Mouse (Mus musculus) macrophage (primary cell): ENCODE results near the gene Mmp19. TPM values are rescaled to one million over a fixed set of nuclear protein-coding genes. Genes with fewer than 3 reads are reported as not detected.
"Not testable (repeated sequence)": the region's sequence is repeated elsewhere in the genome, so short reads cannot be mapped to it uniquely, and the experiment has no call there.

Experiments
- H3K27ac ChIP-seq: fragments of 350-480 bp; formaldehyde crosslinking; 2 replicates; pipeline ENCODE4 v1.9.0; 2021
- H3K36me3 ChIP-seq: fragments of 350-480 bp; formaldehyde crosslinking; 2 replicates; pipeline ENCODE4 v1.9.0; 2021; ENCODE audit errors: inconsistent target
- H3K4me3 ChIP-seq: fragments of 350-480 bp; formaldehyde crosslinking; 2 replicates; pipeline ENCODE4 v1.9.0; 2021; ENCODE audit errors: inconsistent target
- H3K79me2 ChIP-seq: fragments of 350-480 bp; formaldehyde crosslinking; 2 replicates; pipeline ENCODE4 v1.9.0; 2021; ENCODE audit errors: inconsistent target
- WGBS: methylation state at CpG from one replicate; pipeline ENCODE4 v1.1.7; 2026; ENCODE audit warnings: inconsistent platforms; ENCODE audit not compliant: missing documents; 5-methylcytosine and 5-hydroxymethylcytosine counted together
- polyA plus RNA-seq: library from polyadenylated mRNA; stranded (reverse); fragments of 250-400 nt; gene quantifications from 3 replicates; pipeline ENCODE4 v1.2.4, GENCODE M21; 2018; ENCODE audit warnings: inconsistent platforms

The Mmp19 gene
- polyA plus RNA-seq, 1 experiment from 2014 or later = 24.6 TPM

DNA sequence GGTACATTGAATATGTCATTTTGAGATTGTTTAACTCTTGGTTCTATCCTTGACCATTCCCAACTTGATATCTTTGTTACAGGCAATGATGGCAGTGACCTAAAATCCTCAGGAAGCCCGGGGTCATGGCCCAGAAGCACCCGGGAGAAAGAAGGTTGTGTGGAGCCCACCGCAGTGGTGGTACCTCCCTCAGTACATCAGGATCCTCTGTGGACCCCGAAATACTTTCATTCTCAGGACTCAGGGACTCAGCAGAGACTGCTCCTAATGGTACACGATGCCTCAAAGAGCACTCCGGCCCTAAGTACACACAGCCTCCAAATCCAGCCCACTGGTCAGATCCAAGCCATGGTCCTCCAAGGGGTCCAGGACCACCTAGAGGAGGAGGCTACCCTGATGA, 15.4 kb downstream of the Mmp19 start:
- peak overlapping the region; percentile 56 for H3K4me3 ChIP-seq
- no peaks in the 10 kb centered on the region for H3K36me3 ChIP-seq
- H3K27ac ChIP-seq = peak overlapping the region; percentile 71
- peaks cover 52% of the 10 kb centered on the region for H3K79me2 ChIP-seq
- WGBS = 40% methylated on average over 6 of the region's 6 CpGs

DNA sequence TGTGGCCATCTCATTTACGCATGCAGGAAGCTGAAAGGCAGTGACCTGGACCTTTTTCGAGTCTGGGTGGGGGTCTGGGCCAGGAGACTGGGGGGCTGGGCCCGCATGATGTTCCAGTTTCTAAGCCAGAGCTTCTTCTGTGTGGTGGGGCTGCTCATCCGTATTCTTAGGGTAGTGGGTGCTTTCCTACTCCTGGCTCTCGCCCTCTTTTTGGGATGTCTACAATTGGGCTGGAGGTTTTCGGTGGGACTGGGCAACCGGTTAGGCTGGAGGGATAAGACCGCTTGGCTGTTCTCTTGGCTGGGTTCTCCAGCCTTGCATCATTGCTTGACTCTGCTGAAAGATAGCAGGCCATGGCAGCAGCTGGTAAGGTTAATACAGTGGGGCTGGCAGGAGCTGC, 16.3 kb downstream of the Mmp19 start:
- peak overlapping the region; percentile 56; the same call in 1 of the 2 replicates for H3K4me3 ChIP-seq
- H3K27ac ChIP-seq = no peak overlapping the region
- peaks cover 52% of the 10 kb centered on the region for H3K79me2 ChIP-seq
- H3K36me3 ChIP-seq = no peaks in the 10 kb centered on the region
- WGBS = 86% methylated on average over 8 of the region's 8 CpGs

DNA sequence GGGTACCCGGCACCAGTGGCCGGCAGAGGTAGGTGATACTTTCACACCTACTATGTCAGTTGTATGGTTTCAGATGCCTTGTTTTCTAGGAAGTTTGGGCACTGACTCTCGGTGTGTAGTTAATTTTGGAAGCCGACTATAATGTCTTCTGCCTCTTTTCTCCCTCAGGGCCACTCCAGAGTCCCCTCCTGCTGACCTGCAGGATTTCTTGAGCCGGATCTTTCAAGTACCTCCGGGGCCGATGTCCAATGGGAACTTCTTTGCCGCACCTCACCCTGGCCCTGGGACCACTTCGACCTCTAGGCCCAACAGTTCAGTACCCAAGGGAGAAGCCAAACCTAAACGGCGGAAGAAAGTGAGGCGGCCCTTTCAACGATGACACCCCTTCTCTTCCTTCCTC, 26.3 kb downstream of the Mmp19 start, which contains the start of gene Sarnp:
Sarnp (plus strand) TSS at position 301 of the 400 bp plus-strand sequence.
- Histone ChIP-seq H3K27ac (no peak within 1 kb of the TSS), H3K4me3 (no peak within 1 kb of the TSS), H3K36me3 (peaks cover 59% of the 10 kb centered on the region), H3K79me2 (peaks cover 31% of the 10 kb centered on the region)
- 89% methylated on average over 13 of the region's 13 CpGs for WGBS

DNA sequence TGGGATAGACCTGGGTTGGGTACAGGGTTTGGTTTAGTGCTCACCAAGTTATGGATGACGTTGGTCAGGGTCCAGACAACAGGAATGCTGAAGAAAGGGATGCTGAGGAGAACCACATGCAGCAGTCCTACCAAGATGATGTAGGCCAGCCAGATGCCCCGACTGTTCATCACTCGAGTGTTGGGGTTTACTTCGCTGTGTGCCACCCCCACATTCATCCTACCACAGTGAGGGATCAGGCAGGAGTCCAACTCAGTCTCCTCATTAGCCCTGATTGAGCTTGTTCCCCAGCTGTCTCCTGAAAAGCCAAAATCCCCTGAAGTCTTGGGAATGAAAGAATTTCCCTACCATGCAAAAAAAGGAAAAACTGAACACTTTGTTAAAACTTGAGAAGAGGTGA, 29.5 kb downstream of the Mmp19 start:
- no peak overlapping the region for H3K4me3 ChIP-seq
- no peak overlapping the region for H3K27ac ChIP-seq
- peaks cover 45% of the 10 kb centered on the region for H3K36me3 ChIP-seq
- WGBS = 86% methylated on average over 4 of the region's 4 CpGs
- H3K79me2 ChIP-seq = peaks cover 52% of the 10 kb centered on the region

DNA sequence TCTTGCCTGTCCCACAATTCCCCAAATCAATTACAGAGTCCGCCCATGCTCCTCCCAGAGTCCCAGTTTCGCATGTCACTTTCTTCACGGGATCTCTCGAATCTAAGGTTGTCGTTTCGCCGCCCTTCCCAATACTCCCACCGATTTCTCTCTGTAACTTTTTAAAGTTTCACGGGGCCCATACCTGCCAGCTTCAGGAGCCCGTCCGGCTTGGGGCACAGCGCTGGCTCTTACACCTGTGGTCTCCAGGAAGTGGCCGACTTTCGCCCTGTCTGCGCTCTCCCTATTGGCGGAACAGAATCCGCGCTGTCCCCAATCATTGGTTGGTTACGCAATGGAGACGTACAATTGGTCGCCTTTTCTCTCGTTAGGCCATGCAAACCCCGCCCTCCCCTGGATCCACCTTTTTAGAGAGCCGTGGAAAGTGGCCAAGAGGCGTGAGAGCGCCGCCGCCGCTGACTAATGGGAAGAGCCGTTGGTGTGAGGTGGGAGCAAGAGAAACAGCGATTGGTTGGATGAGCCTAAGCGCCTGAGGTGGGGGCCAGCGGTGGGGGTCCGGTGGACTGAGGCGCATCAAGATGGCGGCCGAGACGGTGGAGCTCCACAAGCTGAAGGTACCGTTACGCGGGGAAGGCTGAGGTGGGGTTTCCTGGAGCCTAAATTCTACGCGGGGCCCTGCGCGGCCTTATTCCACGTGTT, 30.8 kb downstream of the Mmp19 start, which contains the start of gene Ormdl2:
Ormdl2 (minus strand) TSS at position 288 of the 699 bp plus-strand sequence.
- Histone ChIP-seq H3K4me3 (peak within 1 kb of the TSS; percentile 83), H3K36me3 (peaks cover 33% of the 10 kb centered on the region), H3K27ac (peak within 1 kb of the TSS; percentile 70), H3K79me2 (peaks cover 65% of the 10 kb centered on the region)
- WGBS = 1% methylated on average over 46 of the region's 46 CpGs

DNA sequence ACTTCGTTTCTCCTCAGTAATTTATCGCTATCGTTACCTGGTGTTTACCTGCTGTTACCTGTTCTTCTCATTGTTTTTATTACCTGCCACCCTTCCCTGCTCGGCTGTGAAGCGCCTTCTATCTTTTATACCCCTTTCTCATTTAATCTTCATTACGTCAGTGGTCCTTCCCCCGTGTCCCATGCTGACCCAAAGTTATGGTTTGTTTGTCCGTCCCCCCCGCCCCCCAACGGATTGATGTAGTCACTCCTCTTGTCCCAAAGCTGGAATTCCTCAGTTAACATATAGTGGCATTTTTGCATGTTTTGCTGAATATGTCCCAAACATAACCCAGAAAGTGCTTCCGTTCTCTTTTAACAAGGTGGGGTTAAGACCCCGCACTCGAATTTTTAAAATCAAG, 31.4 kb downstream of the Mmp19 start:
- Histone ChIP-seq H3K36me3 (peaks cover 26% of the 10 kb centered on the region), H3K27ac (peak overlapping the region; percentile 70), H3K4me3 (peak overlapping the region; percentile 83), H3K79me2 (peaks cover 71% of the 10 kb centered on the region)
- 4% methylated on average over 13 of the region's 13 CpGs for WGBS

DNA sequence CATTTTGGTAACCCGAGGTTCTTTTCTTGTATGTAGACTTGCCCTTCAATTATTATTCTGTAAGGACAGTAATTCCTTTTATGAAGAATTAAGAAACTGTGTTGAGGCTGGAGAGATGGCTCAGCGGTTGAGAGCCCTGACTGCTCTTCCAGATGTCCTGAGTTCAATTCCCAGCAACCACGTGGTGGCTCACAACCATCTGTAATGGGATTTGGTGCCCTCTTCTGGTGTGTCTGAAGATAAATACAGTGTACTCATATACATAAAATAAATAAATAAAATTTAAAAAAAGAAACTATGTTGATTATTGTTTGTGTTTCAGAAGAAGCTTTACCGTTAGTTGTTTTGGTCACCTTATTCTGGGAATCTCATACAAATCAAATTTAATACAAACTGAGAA, 32.4 kb downstream of the Mmp19 start:
- peaks cover 17% of the 10 kb centered on the region for H3K36me3 ChIP-seq
- 93% methylated on average over 2 of the region's 4 CpGs for WGBS
- H3K4me3 ChIP-seq = peak overlapping the region; percentile 83; the same call in 1 of the 2 replicates
- peaks cover 81% of the 10 kb centered on the region for H3K79me2 ChIP-seq
- H3K27ac ChIP-seq = not testable (repeated sequence)

DNA sequence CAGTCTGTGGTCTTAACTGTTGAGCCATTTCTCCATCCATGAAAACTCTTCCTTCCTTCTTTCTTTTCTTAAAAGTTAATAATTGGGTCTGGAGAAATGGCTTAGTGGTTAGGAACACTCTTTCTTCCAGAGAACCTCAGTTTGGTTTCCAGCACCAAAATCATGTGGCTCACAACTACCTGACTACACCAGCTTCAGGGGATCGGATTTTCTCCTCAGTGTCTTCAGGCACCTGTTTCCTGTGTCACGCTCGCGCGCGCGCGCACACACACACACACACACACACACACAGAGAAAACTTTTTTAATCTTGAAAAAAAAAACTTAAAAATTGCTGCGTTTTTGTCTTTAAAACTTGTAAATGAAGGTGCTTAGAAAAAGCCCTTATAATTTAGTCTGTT, 33.1 kb downstream of the Mmp19 start:
- no peak overlapping the region for H3K4me3 ChIP-seq
- H3K36me3 ChIP-seq = peaks cover 10% of the 10 kb centered on the region
- H3K27ac ChIP-seq = no peak overlapping the region
- 91% methylated on average over 9 of the region's 9 CpGs for WGBS
- H3K79me2 ChIP-seq = peaks cover 88% of the 10 kb centered on the region

DNA sequence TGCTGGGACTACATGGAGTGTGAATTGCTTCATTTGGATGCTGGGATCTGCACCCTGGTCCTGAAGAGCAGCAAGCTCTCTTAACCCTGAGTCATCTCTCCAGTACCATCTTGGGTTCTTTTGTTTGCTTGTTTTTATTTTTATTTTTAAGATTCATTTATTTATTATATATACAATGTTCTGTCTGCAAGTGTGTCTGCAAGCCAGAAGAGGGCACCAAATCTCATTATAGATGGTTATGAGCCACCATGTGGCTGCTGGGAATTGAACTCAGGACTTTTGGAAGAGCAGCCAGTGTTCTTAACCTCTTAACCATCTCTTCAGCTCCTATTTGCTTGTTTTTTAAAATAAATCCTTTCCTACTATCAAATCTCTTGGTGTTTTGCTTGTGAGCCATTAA, 46.7 kb downstream of the Mmp19 start:
- H3K4me3 ChIP-seq = no peak overlapping the region
- peaks cover 52% of the 10 kb centered on the region; the same call in 1 of the 2 replicates for H3K36me3 ChIP-seq
- H3K79me2 ChIP-seq = peaks cover 36% of the 10 kb centered on the region
- no peak overlapping the region for H3K27ac ChIP-seq

DNA sequence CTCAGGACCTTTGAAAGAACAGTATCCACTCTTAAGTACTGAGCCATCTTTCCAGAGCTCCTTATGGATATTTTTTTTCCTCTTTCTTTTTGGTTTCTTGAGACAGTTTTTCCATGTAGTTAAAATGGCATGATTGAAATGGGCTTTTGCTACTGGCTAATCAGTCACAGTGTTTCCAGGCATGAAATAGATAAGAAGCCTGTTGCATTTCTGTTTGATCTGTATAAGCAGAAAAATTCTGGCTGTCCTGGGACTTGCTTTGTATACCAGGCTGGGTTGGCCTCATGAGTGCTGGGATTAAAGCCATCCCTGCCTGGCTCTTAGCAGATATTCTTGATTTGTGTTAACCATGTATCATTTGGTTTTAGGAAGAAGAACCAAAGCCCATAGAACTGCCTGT, 48.7 kb downstream of the Mmp19 start:
- peaks cover 31% of the 10 kb centered on the region; the same call in 1 of the 2 replicates for H3K79me2 ChIP-seq
- no peak overlapping the region for H3K4me3 ChIP-seq
- no peak overlapping the region for H3K27ac ChIP-seq
- peaks cover 55% of the 10 kb centered on the region; the same call in 1 of the 2 replicates for H3K36me3 ChIP-seq

DNA sequence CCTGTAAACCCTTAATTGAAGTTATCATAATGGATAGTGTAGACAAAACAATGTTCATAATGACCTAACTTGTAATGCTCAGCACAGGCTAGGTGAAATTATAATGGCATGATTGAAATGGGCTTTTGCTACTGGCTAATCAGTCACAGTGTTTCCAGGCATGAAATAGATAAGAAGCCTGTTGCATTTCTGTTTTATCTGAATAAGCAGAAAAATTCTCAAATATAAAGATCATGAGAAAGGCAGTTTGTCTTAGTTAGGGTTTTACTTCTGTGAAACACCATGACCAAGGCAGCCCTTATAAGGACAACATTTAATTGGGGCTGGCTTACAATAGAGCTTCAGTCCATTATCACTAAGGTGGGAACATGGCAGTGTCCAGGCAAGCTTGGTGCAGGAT, 49.9 kb downstream of the Mmp19 start:
- Histone ChIP-seq H3K27ac (no peak overlapping the region), H3K36me3 (peaks cover 53% of the 10 kb centered on the region; the same call in 1 of the 2 replicates), H3K4me3 (no peak overlapping the region), H3K79me2 (peaks cover 21% of the 10 kb centered on the region; the same call in 1 of the 2 replicates)

DNA sequence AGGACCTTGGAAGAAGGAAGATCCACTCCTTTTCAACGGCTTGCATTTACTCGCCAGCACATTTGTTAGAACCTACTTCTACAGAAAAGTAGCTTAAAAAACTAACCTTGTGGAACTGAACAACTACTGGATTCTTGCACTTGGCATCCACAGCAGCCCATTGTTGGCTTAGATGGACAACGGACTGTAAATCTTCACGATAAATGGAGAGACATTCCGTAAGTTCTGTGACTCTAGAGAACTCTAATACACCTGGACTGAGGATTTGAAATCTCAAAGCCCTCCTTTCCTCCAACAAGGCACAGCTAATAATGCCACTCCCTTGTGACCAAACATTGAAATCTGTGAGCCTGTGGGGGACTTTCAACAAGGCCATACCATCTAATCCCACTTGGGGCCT, 52.5 kb downstream of the Mmp19 start:
- WGBS = 91% methylated on average over 5 of the region's 5 CpGs
- no peak overlapping the region for H3K4me3 ChIP-seq
- H3K36me3 ChIP-seq = peaks cover 55% of the 10 kb centered on the region
- H3K27ac ChIP-seq = no peak overlapping the region
- no peaks in the 10 kb centered on the region for H3K79me2 ChIP-seq

DNA sequence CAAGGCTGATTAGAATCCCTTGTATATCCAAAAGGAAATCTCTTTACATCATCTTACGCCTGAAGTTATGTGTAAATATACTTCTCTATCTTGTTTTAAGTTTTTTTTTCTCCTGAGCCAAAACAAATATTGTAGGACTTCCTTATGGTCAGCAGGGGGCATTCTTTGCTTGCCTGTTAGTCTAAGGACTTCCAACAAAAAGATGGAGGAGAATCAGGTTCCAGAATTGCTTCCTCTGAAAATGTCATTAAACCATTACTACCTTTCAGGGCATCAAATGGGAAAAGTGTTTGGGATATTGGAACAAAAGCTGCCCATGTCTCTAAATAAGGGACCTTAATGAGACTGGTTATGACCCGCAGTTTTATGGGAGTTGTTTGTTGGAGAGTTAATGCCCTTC, 54.8 kb downstream of the Mmp19 start:
- Histone ChIP-seq H3K27ac (no peak overlapping the region), H3K36me3 (peaks cover 47% of the 10 kb centered on the region), H3K79me2 (no peaks in the 10 kb centered on the region), H3K4me3 (no peak overlapping the region)
- WGBS = 93% methylated on average over 2 of the region's 2 CpGs

DNA sequence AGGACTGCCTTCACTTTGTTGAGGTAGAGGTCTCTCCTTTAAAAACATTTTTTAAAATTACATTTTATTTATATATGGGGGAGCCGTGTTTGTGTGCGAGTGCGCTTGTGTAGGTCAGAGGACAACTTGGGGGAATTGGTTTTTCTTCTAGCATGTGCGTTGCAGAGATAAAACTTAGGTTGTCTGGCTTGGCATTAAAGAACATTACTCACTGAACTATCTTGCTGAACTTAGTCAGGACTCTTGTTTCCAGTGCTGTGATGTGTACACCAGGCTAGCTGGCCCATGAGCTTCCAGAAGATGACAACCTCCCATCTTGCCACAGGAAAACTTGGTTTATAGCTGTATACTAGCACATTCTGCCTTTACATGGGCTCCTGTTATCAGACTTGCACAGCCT, 56.0 kb downstream of the Mmp19 start:
- H3K27ac ChIP-seq = no peak overlapping the region
- no peak overlapping the region for H3K4me3 ChIP-seq
- WGBS = 97% methylated on average over 4 of the region's 4 CpGs
- H3K36me3 ChIP-seq = peaks cover 48% of the 10 kb centered on the region
- H3K79me2 ChIP-seq = no peaks in the 10 kb centered on the region

DNA sequence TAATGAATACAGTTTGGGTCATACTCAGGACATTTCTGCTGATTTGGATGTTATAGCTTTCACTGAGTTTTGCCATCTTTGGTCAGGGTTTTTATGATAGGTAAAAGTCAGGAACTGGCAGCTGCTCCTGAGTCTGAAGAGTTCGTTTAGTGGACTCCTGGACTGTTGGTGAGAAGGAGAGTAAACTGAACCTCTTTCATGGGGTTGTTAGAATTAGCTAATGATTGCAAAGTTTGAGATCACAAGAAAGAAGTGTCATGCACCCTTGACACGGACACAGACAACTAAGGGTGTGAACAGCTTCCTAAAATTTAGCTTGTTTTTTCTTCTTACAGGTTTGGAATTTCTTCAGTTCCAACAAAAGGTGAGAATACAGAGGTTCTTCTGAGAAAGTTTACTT, 57.7 kb downstream of the Mmp19 start:
- Histone ChIP-seq H3K36me3 (peaks cover 40% of the 10 kb centered on the region), H3K4me3 (no peak overlapping the region), H3K27ac (no peak overlapping the region), H3K79me2 (no peaks in the 10 kb centered on the region)
- 97% methylated on average over 2 of the region's 2 CpGs for WGBS

DNA sequence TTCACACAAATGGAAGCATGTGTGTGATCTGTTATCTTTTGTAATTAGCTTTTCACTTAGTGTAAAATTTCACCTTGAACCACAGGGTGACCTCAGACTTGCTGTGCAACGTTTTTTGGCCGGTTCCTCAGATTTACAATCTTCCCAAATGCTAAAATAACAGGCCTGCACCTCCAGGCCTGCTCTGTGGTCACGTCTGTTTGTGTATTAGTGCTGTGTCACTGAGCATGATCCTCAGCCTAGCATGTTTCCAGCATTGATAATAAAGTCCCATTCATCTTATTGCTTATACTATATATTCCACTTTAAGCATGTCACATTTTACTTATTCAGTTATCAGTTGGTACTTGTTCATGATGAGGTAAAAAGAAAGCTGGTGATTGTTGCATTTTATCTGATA, 59.6 kb downstream of the Mmp19 start:
- peaks cover 39% of the 10 kb centered on the region for H3K36me3 ChIP-seq
- WGBS = 69% methylated on average over 3 of the region's 3 CpGs
- H3K27ac ChIP-seq = no peak overlapping the region

More for the DNA sequence above, 59.6 kb downstream of the Mmp19 start:
- no peak overlapping the region for H3K4me3 ChIP-seq
- no peaks in the 10 kb centered on the region for H3K79me2 ChIP-seq
